Mouse (Mus musculus) kidney, postnatal 10 days (tissue): Measurements from ENCODE around the gene Nsun7.

Experiments used
- DNase-seq: peaks from one replicate; pipeline ENCODE4 v3.0.0; 2021; ENCODE audit warnings: mixed read lengths

The Nsun7 gene

DNA sequence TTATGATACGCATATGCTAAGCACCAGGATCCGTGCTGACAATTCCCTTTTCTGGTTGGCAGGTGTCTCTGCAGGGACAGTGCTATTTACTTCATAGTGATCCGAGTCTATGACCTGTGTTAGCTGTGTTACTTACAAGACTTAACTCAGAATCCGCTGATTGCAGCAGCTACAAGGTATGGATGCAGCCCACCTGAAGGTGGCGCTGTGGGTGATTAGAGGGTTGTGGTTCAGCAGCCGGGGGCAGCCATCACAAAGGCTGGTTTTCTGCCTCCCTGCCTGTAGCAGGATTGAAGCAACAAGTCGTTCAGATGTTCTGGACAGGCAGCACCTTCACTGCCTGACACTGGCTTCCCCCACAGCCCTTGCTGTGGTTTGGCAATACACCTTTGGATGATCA is 78.9 kb downstream of the Nsun7 start:
- DNase-seq: peak; percentile 45

DNA sequence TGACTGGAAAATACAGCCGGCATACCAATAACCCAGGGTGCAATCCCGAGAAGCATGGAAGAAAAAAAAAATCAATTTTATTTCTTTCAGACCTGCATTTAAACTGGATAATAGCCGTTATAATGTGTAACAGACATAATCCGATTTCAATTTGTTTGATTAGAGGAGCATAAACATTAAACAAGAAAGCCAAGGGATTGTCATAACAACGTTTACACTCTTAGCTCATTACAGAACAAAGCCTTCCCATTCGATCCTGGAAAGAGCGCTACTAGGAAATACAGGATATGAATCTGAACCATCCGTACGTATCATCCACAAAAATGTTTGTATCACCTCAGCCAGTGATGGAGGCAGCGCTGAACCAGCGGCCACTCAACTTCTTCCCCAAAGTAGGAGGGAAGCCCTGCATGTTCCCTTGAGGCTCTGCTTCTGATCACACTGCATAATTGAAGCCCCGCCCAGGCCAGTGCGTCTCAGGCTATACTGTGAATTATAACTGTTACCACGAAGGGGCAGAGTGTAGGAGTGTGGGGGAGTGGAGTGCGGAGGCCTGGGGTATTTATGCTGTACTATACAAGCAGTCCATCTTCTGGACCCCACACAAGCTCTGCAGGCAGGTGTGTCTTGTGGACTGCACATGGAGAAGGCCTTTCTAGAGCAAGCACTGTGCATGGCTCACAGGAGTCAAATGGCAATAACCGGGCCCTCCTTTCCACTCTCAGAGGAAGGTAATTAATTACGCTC is 80.8 kb downstream of the Nsun7 start:
- DNase-seq: no peak

DNA sequence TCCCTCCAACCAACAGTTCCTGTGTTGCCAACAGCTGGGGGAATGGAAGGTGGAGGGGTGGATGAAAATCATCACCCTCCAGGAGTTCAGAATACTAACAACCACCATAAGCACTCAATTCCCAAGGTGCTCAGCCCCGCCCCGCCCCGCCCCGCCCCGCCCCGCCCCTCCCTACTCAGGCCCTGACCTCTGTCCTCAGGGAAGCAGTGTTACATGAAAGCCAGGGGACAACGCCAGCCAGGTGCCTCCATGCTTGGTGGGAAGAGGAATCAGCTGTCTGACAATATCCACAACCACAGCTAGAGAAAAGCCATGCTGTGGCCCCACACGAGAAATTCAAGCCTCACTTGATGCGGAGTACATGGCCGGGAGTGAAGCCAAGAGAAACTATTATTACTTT is 82.2 kb downstream of the Nsun7 start:
- no peak for DNase-seq

DNA sequence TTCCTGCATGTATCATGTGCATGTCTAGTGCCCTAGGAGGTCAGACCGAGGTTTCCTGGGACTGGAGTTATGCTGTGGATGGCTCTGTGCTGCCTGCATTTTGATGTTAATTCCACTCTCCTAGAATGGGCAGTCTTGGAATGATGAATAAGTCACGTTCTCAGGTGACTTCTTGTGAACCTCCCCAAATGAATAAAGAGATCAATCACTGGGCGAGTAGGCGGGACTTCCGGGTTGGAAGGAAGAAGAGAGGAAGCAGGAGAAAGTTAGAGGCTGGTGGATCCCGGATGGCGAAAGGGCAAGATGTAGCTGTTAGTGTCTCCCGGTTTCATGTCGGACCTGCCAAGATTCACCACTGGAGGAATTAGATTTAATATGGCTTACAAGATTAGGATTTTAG is 82.6 kb downstream of the Nsun7 start:
- no peak for DNase-seq

DNA sequence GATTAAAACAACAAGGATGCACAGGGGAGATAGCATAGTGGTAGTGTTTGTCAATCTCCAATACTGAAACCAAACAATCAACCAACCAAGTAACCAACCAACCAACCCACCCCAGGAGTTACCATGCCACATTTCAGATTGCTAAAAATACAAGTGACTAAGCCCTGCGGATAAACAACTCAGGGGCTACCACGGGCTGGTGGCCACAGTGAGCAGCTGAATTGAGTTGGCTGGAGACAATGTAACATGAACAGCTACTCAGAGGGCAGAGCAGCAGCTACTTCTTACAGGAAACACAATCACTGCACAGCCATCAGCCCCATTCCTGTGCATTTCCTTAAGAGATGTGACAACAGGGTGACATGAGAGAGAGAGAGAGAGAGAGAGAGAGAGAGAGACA is 84.5 kb downstream of the Nsun7 start:
- no peak for DNase-seq

DNA sequence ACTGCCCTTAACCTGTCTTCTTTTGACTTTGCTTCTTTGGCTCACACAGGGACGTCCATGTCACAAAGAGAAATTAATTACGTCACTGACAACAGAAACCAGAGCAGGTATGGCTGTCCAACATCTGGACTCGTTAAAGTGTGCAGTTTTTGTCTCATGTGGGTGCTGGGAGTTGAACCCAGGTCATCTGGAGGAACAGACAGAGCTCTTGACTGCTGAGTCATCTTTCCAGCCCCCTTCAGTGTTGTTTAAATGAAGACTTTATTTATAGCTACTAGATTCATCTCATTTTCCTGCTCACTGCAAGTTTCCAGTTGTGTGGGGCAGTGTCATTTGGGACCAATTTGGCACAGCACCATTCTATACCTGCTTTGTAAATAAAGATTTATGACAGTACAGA is 85.4 kb downstream of the Nsun7 start:
- no peak for DNase-seq

DNA sequence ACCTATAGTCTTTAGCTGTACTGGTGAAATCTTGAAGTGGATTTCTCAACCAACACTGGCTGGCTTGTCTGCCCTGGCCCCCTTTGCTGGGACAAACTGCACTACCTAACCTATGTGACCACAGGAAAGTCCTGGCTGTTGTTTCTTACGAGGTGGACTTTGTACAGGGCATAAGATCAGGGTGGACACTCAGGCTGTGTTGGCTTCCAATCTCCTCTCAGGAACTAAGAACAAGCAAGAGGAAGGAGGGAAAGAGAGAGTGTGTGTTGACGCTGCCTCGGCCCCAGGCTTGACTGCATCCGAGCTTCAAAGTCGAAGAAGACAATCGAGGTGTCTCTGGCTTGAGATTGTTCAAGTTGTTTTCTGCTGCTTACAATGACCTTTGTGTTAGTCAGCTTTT is 87.1 kb downstream of the Nsun7 start:
- no peak for DNase-seq
